Mouse (Mus musculus) thymus, adult 2 months (tissue): ENCODE data around the gene Tmem255a. TPM values are rescaled to one million over a fixed set of nuclear protein-coding genes. Genes with fewer than 3 reads are reported as not detected.

ENCODE experiments used
- DNase-seq: peaks from one replicate; pipeline ENCODE4 v3.0.0; 2021
- H3K27ac ChIP-seq: fragments of 200-500 bp; 2 replicates; pipeline ENCODE4 v1.5.1; 2012; ENCODE audit warnings: low read length, control low read depth; ENCODE audit not compliant: control insufficient read depth, insufficient read depth
- H3K27me3 ChIP-seq: fragments of 200-500 bp; 2 replicates; pipeline ENCODE4 v1.6.1; 2012; ENCODE audit warnings: mild to moderate bottlenecking, low read length, moderate library complexity, mixed read lengths; ENCODE audit not compliant: control insufficient read depth, insufficient read depth
- H3K36me3 ChIP-seq: fragments of 200-500 bp; 2 replicates; pipeline ENCODE4 v1.6.1; 2012; ENCODE audit warnings: mild to moderate bottlenecking, low read length, moderate library complexity; ENCODE audit not compliant: control insufficient read depth, insufficient read depth
- H3K4me1 ChIP-seq: fragments of 200-500 bp; replicated peaks from 2 replicates; pipeline ENCODE4 v1.6.1; 2012; ENCODE audit warnings: low read length; ENCODE audit not compliant: control insufficient read depth, insufficient read depth
- H3K4me3 ChIP-seq: fragments of 200-500 bp; 2 replicates; pipeline ENCODE4 v1.5.1; 2012; ENCODE audit warnings: mild to moderate bottlenecking, low read length, control low read depth, moderate library complexity; ENCODE audit not compliant: control insufficient read depth, insufficient read depth
- CTCF ChIP-seq: fragments of 200-500 bp; IDR thresholded peaks from 2 replicates; pipeline ENCODE4 v1.5.1; 2012; ENCODE audit warnings: mild to moderate bottlenecking, control low read depth, low read length, moderate library complexity, borderline replicate concordance; ENCODE audit not compliant: control insufficient read depth, poor library complexity, insufficient read depth; ENCODE audit errors: extremely low read depth
- POLR2A ChIP-seq: fragments of 200-500 bp; IDR thresholded peaks from 2 replicates; pipeline ENCODE4 v1.6.1; 2012; ENCODE audit warnings: mild to moderate bottlenecking, low read length, control low read depth, moderate library complexity; ENCODE audit not compliant: control insufficient read depth, poor library complexity, insufficient read depth; ENCODE audit errors: extremely low read depth
- WGBS: fragments of 180-500 bp; shearing (Covaris S2); methylation state at CpG from one replicate; pipeline ENCODE4 v1.1.7; 2018; 5-methylcytosine and 5-hydroxymethylcytosine counted together
- polyA plus RNA-seq: library from polyadenylated mRNA; depleted of rRNA; stranded (reverse); fragments of >200 nt; gene quantifications from 2 replicates; pipeline ENCODE4 v1.2.3, GENCODE M21; 2012

Tmem255a gene
- polyA plus RNA-seq, 1 experiment = 1.1 TPM

DNA sequence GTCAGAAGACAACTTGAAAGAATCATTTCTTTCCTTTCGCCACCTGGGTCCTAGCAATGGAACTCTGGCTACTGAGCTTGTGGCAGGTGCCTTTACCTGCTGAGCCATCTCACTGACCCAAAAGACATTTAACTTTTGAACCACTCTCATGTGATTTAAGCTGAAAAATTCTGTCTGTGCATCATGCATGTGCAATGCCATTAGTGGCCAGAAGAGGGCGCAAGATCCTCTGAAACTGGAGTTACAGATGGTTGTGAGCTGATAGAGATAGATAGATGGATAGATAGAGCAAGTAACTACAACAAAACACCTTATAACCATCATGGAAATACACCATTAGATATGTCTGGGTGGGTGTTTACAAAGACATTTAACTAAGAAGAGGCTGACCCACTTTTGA is 14.5 kb downstream of the Tmem255a start:
- TF ChIP-seq CTCF (no peak), POLR2A (no peak)

DNA sequence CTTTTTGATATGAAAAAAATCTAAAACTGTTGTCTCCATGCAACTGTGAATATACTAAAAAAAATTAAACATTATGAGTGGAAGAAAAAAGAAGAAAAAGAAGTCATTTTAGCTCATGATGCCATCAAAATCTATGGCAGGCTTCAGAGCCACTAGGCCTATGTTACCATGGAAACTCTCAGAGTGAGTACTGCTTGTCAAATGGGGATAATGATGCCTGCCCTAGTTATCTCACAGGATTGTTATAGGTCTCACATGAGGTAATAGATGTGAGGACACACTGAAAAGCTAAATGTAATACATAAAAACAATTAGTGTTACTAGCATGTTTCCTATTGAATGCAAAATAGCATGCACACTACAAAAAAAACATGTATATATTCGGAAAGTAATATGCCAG is 22.4 kb downstream of the Tmem255a start:
- Histone ChIP-seq H3K27me3 (no peaks in the 10 kb centered on the region), H3K27ac (no peak overlapping the region), H3K36me3 (no peaks in the 10 kb centered on the region), H3K4me3 (no peak overlapping the region), H3K4me1 (no peaks in the 10 kb centered on the region)
- WGBS = 97% methylated on average over 1 of the region's 1 CpGs
- no peak for DNase-seq
- TF ChIP-seq CTCF (no peak), POLR2A (no peak)

More for the DNA sequence above, 14.5 kb downstream of the Tmem255a start:
- DNase-seq = peak; percentile 13
- H3K27ac ChIP-seq = no peak overlapping the region
- H3K36me3 ChIP-seq = no peaks in the 10 kb centered on the region
- 42% methylated on average over 2 of the region's 2 CpGs for WGBS
- H3K27me3 ChIP-seq = no peaks in the 10 kb centered on the region
- H3K4me3 ChIP-seq = no peak overlapping the region
- no peaks in the 10 kb centered on the region for H3K4me1 ChIP-seq

DNA sequence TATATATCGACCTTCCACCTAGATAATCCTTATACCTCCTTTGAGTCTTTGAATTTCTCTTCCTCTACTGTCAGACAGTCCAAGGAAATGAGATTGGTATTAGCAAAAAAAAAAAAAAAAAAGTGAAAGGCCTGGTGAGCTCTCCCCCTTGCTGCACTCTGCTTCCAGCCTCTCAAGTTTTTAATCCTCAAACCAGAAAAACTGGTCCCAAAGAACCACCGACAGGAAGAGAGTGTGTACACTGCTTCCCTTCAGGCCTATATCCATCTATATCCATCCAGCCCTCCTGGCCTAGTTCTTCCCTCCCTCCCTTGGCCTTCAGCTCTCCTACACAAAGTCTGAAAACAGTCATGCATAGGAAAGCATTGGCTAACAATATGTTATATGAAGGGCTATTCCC is 29.5 kb downstream of the Tmem255a start:
- no peaks in the 10 kb centered on the region for H3K27me3 ChIP-seq
- H3K27ac ChIP-seq = no peak overlapping the region
- DNase-seq = no peak
- TF ChIP-seq CTCF (no peak), POLR2A (no peak)
- WGBS = 85% methylated on average over 2 of the region's 2 CpGs
- no peaks in the 10 kb centered on the region for H3K36me3 ChIP-seq
- H3K4me1 ChIP-seq = no peaks in the 10 kb centered on the region
- H3K4me3 ChIP-seq = no peak overlapping the region

DNA sequence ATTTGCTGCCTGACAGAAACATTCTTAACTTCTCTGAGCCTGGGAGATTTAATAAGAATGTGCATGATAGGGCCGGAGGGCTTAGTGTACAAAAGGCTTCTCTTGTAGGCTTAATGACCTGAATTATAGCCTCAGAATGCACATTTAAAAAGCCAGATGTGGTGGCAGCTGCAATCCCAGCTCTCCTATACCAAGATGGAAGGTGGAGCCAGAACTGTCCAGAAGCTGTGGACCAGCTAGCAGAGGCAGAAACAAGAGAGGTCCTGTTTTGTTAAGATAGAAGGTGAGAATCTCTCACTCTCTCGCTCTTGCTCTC is 34.6 kb downstream of the Tmem255a start:
- Histone ChIP-seq H3K27me3 (no peaks in the 10 kb centered on the region), H3K36me3 (no peaks in the 10 kb centered on the region), H3K27ac (no peak overlapping the region), H3K4me1 (no peaks in the 10 kb centered on the region), H3K4me3 (no peak overlapping the region)
- TF ChIP-seq POLR2A (no peak), CTCF (no peak)
- 98% methylated on average over 2 of the region's 2 CpGs for WGBS
- DNase-seq = no peak

DNA sequence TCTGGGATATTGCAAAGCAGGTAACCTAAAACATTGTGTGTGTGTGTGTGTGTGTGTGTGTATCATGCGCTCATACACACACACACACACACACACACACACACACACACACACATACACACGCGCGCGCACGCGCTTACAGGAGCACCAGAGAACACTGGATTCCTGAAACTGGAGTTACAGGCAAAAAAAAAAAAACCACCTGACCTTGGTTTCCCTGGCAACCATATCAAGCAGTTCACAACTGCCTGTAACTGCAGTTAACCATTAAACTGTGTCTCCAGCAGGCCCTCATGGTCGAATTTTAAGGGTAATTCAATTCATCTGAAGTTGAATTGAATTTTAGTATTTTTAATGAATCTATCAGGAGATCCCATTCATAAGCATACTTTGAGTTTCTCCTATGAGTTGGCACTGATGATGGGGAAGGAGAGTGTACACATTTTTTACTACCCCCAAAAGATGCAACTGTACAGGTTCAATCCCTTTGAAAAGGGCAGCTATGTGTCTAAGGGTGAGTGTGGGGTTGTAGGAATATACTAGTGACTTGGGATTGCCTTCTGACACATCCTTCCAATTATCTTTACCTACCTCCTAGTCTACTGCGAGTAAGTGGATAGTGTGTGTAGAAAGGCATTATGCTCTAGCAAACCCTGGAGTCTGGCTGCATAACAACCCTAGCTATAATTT is 35.1 kb downstream of the Tmem255a start:
- Histone ChIP-seq H3K4me1 (no peaks in the 10 kb centered on the region), H3K4me3 (no peak overlapping the region), H3K36me3 (no peaks in the 10 kb centered on the region), H3K27ac (no peak overlapping the region), H3K27me3 (no peaks in the 10 kb centered on the region)
- WGBS = 91% methylated on average over 9 of the region's 9 CpGs
- TF ChIP-seq POLR2A (no peak), CTCF (no peak)
- no peak for DNase-seq

DNA sequence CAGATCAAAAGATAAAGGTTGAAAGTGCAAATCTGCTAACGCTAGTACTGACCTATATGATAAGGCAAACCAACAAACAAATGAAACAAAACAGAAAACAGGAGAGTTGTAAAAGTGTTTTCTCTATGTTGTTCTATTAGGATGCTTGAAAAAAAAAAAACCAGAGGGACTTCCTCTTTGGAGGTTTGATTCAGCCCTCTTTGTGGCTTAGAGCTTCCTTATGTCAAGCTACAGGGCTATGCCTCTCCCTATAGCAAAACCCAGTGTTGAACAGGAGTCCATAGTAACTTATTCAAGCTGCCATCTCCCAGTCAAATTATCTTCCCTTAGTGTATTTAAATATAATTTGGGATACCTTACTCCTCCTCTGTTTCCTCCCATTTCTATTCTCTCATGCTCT is 44.8 kb downstream of the Tmem255a start:
- no peaks in the 10 kb centered on the region for H3K4me1 ChIP-seq
- no peak overlapping the region for H3K4me3 ChIP-seq
- 17% methylated on average over 1 of the region's 1 CpGs for WGBS
- no peak overlapping the region for H3K27ac ChIP-seq
- H3K36me3 ChIP-seq = no peaks in the 10 kb centered on the region
- no peak for TF ChIP-seq POLR2A
- no peak for TF ChIP-seq CTCF
- no peak for DNase-seq
- H3K27me3 ChIP-seq = no peaks in the 10 kb centered on the region

DNA sequence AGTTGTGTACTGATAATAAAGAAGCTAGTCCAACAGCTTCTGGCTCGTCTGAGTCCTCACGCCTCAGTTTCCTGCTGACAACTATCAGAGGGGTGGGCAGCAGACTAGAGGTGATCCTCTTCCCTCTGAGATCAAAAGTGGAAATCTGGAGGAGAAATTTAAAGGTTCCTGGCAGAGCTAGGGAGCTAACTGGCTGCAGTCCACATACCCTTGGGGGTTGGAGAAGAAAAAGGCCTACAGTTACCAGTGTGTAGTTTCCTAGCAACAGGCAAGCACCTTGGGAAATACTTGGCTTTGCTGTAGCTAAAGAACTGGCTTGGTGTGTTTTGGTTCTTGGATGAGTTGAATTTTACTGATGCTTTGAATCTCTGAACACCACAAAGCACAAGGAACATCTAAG is 50.4 kb downstream of the Tmem255a start:
- no peak overlapping the region for H3K4me3 ChIP-seq
- no peak for DNase-seq
- no peak overlapping the region for H3K27ac ChIP-seq
- 80% methylated on average over 2 of the region's 2 CpGs for WGBS
- no peaks in the 10 kb centered on the region for H3K36me3 ChIP-seq
- TF ChIP-seq POLR2A = no peak
- no peak for TF ChIP-seq CTCF
- no peaks in the 10 kb centered on the region for H3K27me3 ChIP-seq
- no peaks in the 10 kb centered on the region for H3K4me1 ChIP-seq
